Mouse (Mus musculus) myocyte (in vitro differentiated cells): Measurements from ENCODE around the gene Olfr785. TPM values are rescaled to one million over a fixed set of nuclear protein-coding genes. Genes with fewer than 3 reads are reported as not detected.

Experiments
- H3K27me3 ChIP-seq: one replicate; pipeline ENCODE4 v1.6.1; 2011; ENCODE audit not compliant: control insufficient read depth, insufficient read depth, insufficient read length
- H3K36me3 ChIP-seq: one replicate; pipeline ENCODE4 v1.6.1; 2011; ENCODE audit not compliant: control insufficient read depth, insufficient read depth
- H3K4me2 ChIP-seq: one replicate; pipeline ENCODE4 v1.6.1; 2011; ENCODE audit warnings: low read depth, control low read depth
- H3K4me3 ChIP-seq: one replicate; pipeline ENCODE4 v1.5.1; 2011; ENCODE audit warnings: mild to moderate bottlenecking, control low read depth, moderate library complexity
- H3K79me2 ChIP-seq: one replicate; pipeline ENCODE4 v1.6.1; 2011; ENCODE audit not compliant: control insufficient read depth, insufficient read depth
- H3ac ChIP-seq: one replicate; pipeline ENCODE4 v1.6.1; 2011; ENCODE audit not compliant: control insufficient read depth, insufficient read length
- CEBPB ChIP-seq: IDR thresholded peaks from 2 replicates; pipeline ENCODE4 v1.6.1; 2011; ENCODE audit warnings: mild to moderate bottlenecking, moderate library complexity; ENCODE audit not compliant: poor library complexity, insufficient read depth, severe bottlenecking
- E2F4 ChIP-seq: IDR thresholded peaks from one replicate; pipeline ENCODE4 v1.6.1; 2011; ENCODE audit warnings: mild to moderate bottlenecking, control low read depth, moderate library complexity; ENCODE audit not compliant: insufficient read depth
- MAX ChIP-seq: IDR thresholded peaks from one replicate; pipeline ENCODE4 v1.6.1; 2011; ENCODE audit warnings: low read depth, mild to moderate bottlenecking, control low read depth
- MYOD1 ChIP-seq, 3 experiments: IDR thresholded peaks; one replicate each; pipeline ENCODE4 v1.6.1; 2011; ENCODE audit warnings: control low read depth in 2 of 3, low read depth in 2 of 3, mild to moderate bottlenecking in 2 of 3, moderate library complexity in 1 of 3; ENCODE audit not compliant: insufficient read length in 2 of 3, control insufficient read depth in 1 of 3
- MYOG ChIP-seq, 3 experiments: IDR thresholded peaks; one replicate each; pipeline ENCODE4 v1.6.1; 2011; ENCODE audit warnings: control low read depth in 2 of 3, low read depth in 2 of 3, mild to moderate bottlenecking in 2 of 3; ENCODE audit not compliant: insufficient read length in 2 of 3, control insufficient read depth in 1 of 3, insufficient read depth in 1 of 3
- POLR2A ChIP-seq: IDR thresholded peaks from one replicate; pipeline ENCODE4 v1.6.1; 2011; ENCODE audit warnings: low read depth, mild to moderate bottlenecking, control low read depth, moderate library complexity; ENCODE audit not compliant: insufficient read length
- POLR2AphosphoS2 ChIP-seq: IDR thresholded peaks from one replicate; pipeline ENCODE4 v1.6.1; 2011; ENCODE audit warnings: low read depth, control low read depth; ENCODE audit not compliant: insufficient read length
- REST ChIP-seq: IDR thresholded peaks from one replicate; pipeline ENCODE4 v1.6.1; 2011; ENCODE audit warnings: mild to moderate bottlenecking, control low read depth, moderate library complexity; ENCODE audit not compliant: insufficient read depth, insufficient read length
- SRF ChIP-seq: IDR thresholded peaks from one replicate; pipeline ENCODE4 v1.6.1; 2011; ENCODE audit warnings: low read depth; ENCODE audit not compliant: control insufficient read depth, insufficient read length
- TCF12 ChIP-seq: IDR thresholded peaks from one replicate; pipeline ENCODE4 v1.6.1; 2011; ENCODE audit warnings: mild to moderate bottlenecking, control low read depth; ENCODE audit not compliant: poor library complexity, insufficient read depth, severe bottlenecking
- TCF3 ChIP-seq: IDR thresholded peaks from one replicate; pipeline ENCODE4 v1.6.1; 2011; ENCODE audit warnings: low read depth, control low read depth; ENCODE audit not compliant: insufficient read length
- USF1 ChIP-seq: IDR thresholded peaks from one replicate; pipeline ENCODE4 v1.6.1; 2011; ENCODE audit warnings: low read depth, mild to moderate bottlenecking, control low read depth, moderate library complexity
- polyA plus RNA-seq: library from polyadenylated mRNA; unstranded; fragments of >200 nt; fragmentation: generic; extraction: Trizol; gene quantifications from one replicate; pipeline ENCODE4 v1.2.1, GENCODE M21; 2012; ENCODE audit warnings: missing spikeins

The Olfr785 gene
- polyA plus RNA-seq, 1 experiment = not detected

- H3K4me2 ChIP-seq = no peak within 1 kb of the TSS
- no peak within 1 kb of the TSS for H3K4me3 ChIP-seq
- no peak for TF ChIP-seq USF1
- TF ChIP-seq TCF12 = no peak
- TF ChIP-seq MYOD1 (IDR thresholded peaks at IDR 0.05; ENCODE audit: control insufficient read depth in 1 of 3, insufficient read length in 2 of 3, low read depth in 2 of 3) = no peak
- TF ChIP-seq POLR2AphosphoS2 = no peak
- no peak for TF ChIP-seq MAX
- TF ChIP-seq TCF3 = no peak
- TF ChIP-seq SRF = no peak
- no peak for TF ChIP-seq REST
- TF ChIP-seq E2F4 = no peak
- TF ChIP-seq MYOG (IDR thresholded peaks at IDR 0.05; ENCODE audit: control insufficient read depth in 1 of 3, insufficient read depth in 1 of 3, insufficient read length in 2 of 3, low read depth in 2 of 3) = no peak
- TF ChIP-seq POLR2A = no peak
- TF ChIP-seq CEBPB = no peak
- H3ac ChIP-seq = no peak within 1 kb of the TSS
- H3K27me3 ChIP-seq = no peaks in the 10 kb centered on the region
- H3K36me3 ChIP-seq = no peaks in the 10 kb centered on the region
- no peaks in the 10 kb centered on the region for H3K79me2 ChIP-seq
Observed at GRCm38 (mm10) chr10:129427006-129427405, 21.8 kb downstream of the Olfr785 start, which contains the start of gene Olfr786. Gene Olfr786 (plus strand): TSS chr10:129427306.

Other genes with a start within 250 kb of the Olfr785 start
- gene Olfr771, start 240.7 kb upstream of the Olfr785 start, polyA plus RNA-seq = not detected
- gene Olfr772, start 227.5 kb upstream of the Olfr785 start, polyA plus RNA-seq = not detected
- gene Olfr773, start 218.0 kb upstream of the Olfr785 start, polyA plus RNA-seq = not detected
- gene Olfr774, start 169.2 kb upstream of the Olfr785 start, polyA plus RNA-seq = not detected
- gene Olfr775, start 157.0 kb upstream of the Olfr785 start, polyA plus RNA-seq = not detected
- not detected for gene Olfr776, start 146.3 kb upstream of the Olfr785 start, polyA plus RNA-seq
- not detected for gene Olfr777, start 133.9 kb upstream of the Olfr785 start, polyA plus RNA-seq
- not detected for gene Olfr780, start 87.3 kb upstream of the Olfr785 start, polyA plus RNA-seq
- gene Olfr781, start 76.6 kb upstream of the Olfr785 start, polyA plus RNA-seq = not detected
- not detected for gene Olfr782, start 56.6 kb upstream of the Olfr785 start, polyA plus RNA-seq
- 0.02 TPM for gene Olfr784, start 21.3 kb upstream of the Olfr785 start, polyA plus RNA-seq
- not detected for gene Olfr786, start 21.9 kb downstream of the Olfr785 start, polyA plus RNA-seq
- not detected for gene Olfr787, start 56.4 kb downstream of the Olfr785 start, polyA plus RNA-seq
- gene Olfr788, start 65.6 kb downstream of the Olfr785 start, polyA plus RNA-seq = not detected
- gene Olfr789, start 79.3 kb downstream of the Olfr785 start, polyA plus RNA-seq = not detected
- gene Olfr790, start 93.1 kb downstream of the Olfr785 start, polyA plus RNA-seq = not detected
- gene Olfr791, start 116.4 kb downstream of the Olfr785 start, polyA plus RNA-seq = not detected
- gene Olfr792, start 133.7 kb downstream of the Olfr785 start, polyA plus RNA-seq = not detected
- gene Olfr794, start 162.2 kb downstream of the Olfr785 start, polyA plus RNA-seq = not detected
- gene Olfr796, start 207.1 kb downstream of the Olfr785 start, polyA plus RNA-seq = not detected
- not detected for gene Olfr798, start 222.5 kb downstream of the Olfr785 start, polyA plus RNA-seq
- not detected for gene Olfr799, start 232.1 kb downstream of the Olfr785 start, polyA plus RNA-seq